Mouse (Mus musculus) inflammation-experienced regulatory T-cells, adult 6 months (primary cell): ENCODE data around the gene Olfr1218. TPM values are rescaled to one million over a fixed set of nuclear protein-coding genes. Genes with fewer than 3 reads are reported as not detected.
"Not testable (repeated sequence)": the region's sequence is repeated elsewhere in the genome, so short reads cannot be mapped to it uniquely, and the experiment has no call there.

ENCODE experiments used
- ATAC-seq: one replicate; pipeline ENCODE4 v1.8.0; 2017
- polyA plus RNA-seq, 3 experiments: library from polyadenylated mRNA; unstranded; fragments of 100-300 nt; shearing (Covaris generic); gene quantifications; one replicate each; pipeline ENCODE4 v1.2.1; 2017

Olfr1218 gene
- polyA plus RNA-seq = not detected

DNA sequence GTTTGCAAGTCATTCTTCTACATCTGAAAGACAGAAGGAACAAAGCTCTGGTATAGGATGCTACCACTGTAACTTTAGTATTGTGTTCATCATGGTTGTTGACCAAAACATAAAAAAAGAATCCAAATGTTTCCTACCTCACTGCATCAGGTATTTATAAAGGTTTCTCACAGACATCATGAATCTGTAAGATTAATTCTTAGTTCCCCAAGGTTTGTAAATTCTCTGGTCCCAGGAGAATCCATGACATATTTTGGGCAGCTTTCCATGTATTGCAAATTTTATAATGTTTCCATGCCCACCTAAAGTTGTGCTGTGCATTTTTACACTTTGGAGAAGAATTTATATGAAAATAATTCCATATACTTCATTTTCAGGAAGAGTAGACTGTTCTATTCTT lies at the start of gene Olfr1218:
TSS of gene Olfr1218 (minus strand) at position 101 of the 400 bp plus-strand sequence.
- ATAC-seq = no peak

- no peak for ATAC-seq
These were observed 45.7 kb upstream of the Olfr1218 start, which contains the start of gene Olfr1220 for GRCm38 (mm10) chr2:89106735-89107134. TSS of gene Olfr1220 (minus strand) at chr2:89106835.

DNA sequence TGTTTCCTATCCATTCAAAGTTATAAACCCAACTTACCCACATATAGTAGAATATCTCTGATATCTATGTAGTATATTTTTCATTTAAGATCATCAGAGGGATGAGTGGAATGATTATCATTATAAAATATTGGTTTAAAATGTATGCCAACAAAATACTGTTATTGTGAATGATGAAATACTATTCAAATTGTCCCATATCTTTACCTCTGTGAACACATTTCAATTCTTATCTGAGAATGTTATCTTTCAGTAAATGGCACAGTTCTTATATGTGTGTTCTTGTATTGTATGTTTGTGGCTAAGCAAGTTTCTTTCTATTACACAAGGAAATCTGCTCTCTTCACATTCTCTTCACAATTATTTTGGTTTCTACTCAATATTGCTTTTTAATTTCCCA lies 44.7 kb upstream of the Olfr1218 start:
- no peak for ATAC-seq

- ATAC-seq = no peak
These were observed 32.9 kb upstream of the Olfr1218 start for GRCm38 (mm10) chr2:89093848-89094247.

DNA sequence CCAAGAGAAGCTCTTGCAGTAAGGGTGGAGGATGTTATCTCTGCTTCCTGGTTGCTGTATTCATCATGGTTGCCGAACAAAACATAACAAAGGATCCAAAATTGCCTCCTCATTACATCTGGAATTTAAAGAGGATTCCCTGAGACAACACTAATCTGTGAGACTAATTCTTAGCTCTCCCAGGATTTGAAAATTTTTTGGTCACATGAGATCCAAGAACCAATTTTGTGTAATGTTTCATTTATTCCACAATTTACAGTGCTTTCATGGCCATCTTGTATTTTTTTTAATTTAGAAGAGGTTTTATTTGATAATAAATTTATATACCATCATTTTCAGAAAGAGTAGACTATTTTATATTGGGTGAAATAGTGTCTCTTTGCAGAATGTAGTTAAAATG lies 22.4 kb upstream of the Olfr1218 start, which contains the start of gene Olfr1219:
TSS of gene Olfr1219 (minus strand) at position 101 of the 400 bp plus-strand sequence.
- ATAC-seq = no peak

DNA sequence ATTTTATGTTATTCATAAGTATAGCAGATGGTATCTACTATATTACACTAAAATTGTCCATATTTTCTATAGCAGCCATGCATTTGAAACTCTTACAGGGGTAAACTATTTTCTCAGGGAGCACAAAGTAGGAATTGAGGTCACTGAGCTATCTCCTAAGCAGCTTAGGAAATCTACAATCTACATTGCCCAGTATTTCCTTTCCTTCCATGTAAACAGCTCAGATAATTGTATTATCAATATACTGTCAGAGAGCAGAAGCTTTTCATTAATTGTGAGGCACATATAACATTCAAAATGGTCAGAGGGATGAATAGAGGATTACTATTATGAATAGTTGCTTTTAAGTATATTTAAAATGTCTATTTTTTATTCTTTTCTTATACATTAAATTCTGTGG lies 20.5 kb upstream of the Olfr1218 start:
- no peak for ATAC-seq

DNA sequence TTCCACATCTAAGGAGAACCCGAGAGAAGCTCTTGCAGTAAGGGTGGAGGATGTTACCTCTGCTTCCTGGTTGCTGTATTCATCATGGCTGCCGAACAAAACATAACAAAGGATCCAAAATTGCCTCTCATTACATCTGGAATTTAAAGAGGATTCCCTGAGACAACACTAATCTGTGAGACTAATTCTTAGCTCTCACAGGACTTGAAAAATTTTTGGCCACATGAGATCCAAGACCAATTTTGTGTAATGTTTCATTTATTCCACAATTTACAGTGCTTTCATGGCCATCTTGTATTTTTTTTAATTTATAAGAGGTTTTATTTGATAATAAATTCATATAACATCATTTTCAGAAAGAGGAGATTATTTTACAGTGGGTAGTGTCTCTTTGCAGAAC lies 29.0 kb downstream of the Olfr1218 start, which contains the start of gene Olfr1217:
TSS of gene Olfr1217 (minus strand) at position 101 of the 400 bp plus-strand sequence.
- no peak for ATAC-seq

GRCm38 (mm10) chr2:89021436-89021835 lies 39.6 kb downstream of the Olfr1218 start:
- not testable (repeated sequence) for ATAC-seq

GRCm38 (mm10) chr2:89018240-89018639 lies 42.7 kb downstream of the Olfr1218 start, which contains the start of gene Olfr1216:
TSS of gene Olfr1216 (minus strand) at chr2:89018340.
- no peak for ATAC-seq

DNA sequence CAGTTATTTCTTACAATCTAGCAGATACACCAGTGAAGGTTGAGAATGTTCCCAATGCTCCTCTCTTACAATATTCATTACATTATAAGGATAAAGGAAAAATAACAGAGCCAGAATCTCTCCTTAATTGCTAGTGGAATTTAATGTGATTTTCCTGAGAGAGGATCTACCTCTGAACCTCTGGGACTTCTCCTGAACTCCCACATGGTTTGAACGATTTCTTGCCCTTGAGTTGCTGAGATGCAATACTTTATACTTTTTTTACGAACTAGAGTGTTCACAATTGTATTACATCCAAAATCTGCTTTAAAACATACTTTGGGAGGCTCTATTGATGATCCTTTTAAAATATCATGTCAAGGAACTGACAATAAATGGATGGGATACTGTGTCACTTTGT lies 54.1 kb downstream of the Olfr1218 start, which contains the start of gene Olfr1215:
TSS of gene Olfr1215 (minus strand) at position 101 of the 400 bp plus-strand sequence.
- no peak for ATAC-seq

Other genes with a start within 250 kb of the Olfr1218 start
- gene Olfr1202, start 246.7 kb downstream of the Olfr1218 start, polyA plus RNA-seq = not detected
- gene Olfr1205, start 231.4 kb downstream of the Olfr1218 start, polyA plus RNA-seq = not detected
- not detected for gene Olfr1204, start 211.9 kb downstream of the Olfr1218 start, polyA plus RNA-seq
- gene Olfr1206, start 198.0 kb downstream of the Olfr1218 start, polyA plus RNA-seq = under 1 TPM in 1 of 3 experiments, not detected in 2; 0.62 TPM
- not detected for gene Olfr1208, start 158.9 kb downstream of the Olfr1218 start, polyA plus RNA-seq
- not detected for gene Olfr1209, start 146.0 kb downstream of the Olfr1218 start, polyA plus RNA-seq
- gene Olfr1211, start 123.1 kb downstream of the Olfr1218 start, polyA plus RNA-seq = not detected
- not detected for gene Olfr1212, start 107.2 kb downstream of the Olfr1218 start, polyA plus RNA-seq
- gene Gm13762, start 80.9 kb downstream of the Olfr1218 start, polyA plus RNA-seq = not detected
- gene Olfr1214, start 68.5 kb downstream of the Olfr1218 start, polyA plus RNA-seq = not detected
- not detected for gene Olfr1215, start 54.2 kb downstream of the Olfr1218 start, polyA plus RNA-seq
- gene Olfr1216, start 42.8 kb downstream of the Olfr1218 start, polyA plus RNA-seq = not detected
- gene Olfr1217, start 29.1 kb downstream of the Olfr1218 start, polyA plus RNA-seq = not detected
- gene Olfr1219, start 22.3 kb upstream of the Olfr1218 start, polyA plus RNA-seq = not detected
- gene Olfr1220, start 45.6 kb upstream of the Olfr1218 start, polyA plus RNA-seq = not detected
- not detected for gene Olfr1221, start 56.1 kb upstream of the Olfr1218 start, polyA plus RNA-seq
- not detected for gene Olfr1222, start 71.9 kb upstream of the Olfr1218 start, polyA plus RNA-seq
- not detected for gene Olfr1223, start 90.4 kb upstream of the Olfr1218 start, polyA plus RNA-seq
- not detected for gene Olfr1224-ps1, start 102.9 kb upstream of the Olfr1218 start, polyA plus RNA-seq
- gene Olfr1225, start 113.5 kb upstream of the Olfr1218 start, polyA plus RNA-seq = under 1 TPM in 1 of 3 experiments, not detected in 2; 0.13 TPM
- not detected for gene Olfr1226, start 138.9 kb upstream of the Olfr1218 start, polyA plus RNA-seq
- gene Olfr1228, start 192.9 kb upstream of the Olfr1218 start, polyA plus RNA-seq = not detected
- gene Olfr1229, start 226.8 kb upstream of the Olfr1218 start, polyA plus RNA-seq = not detected
- gene Olfr1230, start 236.1 kb upstream of the Olfr1218 start, polyA plus RNA-seq = not detected
- gene Olfr1231, start 245.9 kb upstream of the Olfr1218 start, polyA plus RNA-seq = not detected